Mouse (Mus musculus): ENCODE results near the gene Cnnm1. TPM values are rescaled to one million over a fixed set of nuclear protein-coding genes. Genes with fewer than 3 reads are reported as not detected.

Cnnm1 gene
- polyA plus RNA-seq, 1 experiment from 2014 or later = 0.62 TPM

DNA sequence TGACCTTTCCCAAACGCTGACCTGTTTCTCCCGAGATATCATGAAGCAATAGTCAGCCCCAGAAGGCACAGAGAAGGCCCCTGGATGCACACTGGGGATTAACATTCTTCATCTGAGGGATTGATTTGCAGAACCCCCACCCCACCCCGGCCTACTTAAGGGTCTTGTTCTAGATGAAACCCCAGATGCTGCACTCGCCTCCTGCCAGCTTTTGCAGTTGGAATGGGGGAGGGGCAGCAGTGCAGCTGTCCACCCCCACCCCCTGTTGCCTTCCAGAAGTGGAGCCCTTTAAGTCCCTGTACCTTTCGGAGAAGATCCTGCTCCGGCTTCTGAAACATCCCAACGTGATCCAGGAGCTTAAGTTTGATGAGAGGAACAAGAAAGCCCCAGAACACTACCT, 29.1 kb downstream of the Cnnm1 start:
- no peak for DNase-seq (ENCODE audit: low spot score)
- H3K9ac ChIP-seq (ENCODE audit: low read length) = no peak overlapping the region
- H3K4me3 ChIP-seq (ENCODE audit: low read depth, low read length) = no peak overlapping the region
- WGBS = 62% methylated on average over 7 of the region's 7 CpGs
- H3K4me2 ChIP-seq (ENCODE audit: low read length) = no peak overlapping the region
- H3K36me3 ChIP-seq (ENCODE audit: control insufficient read depth, insufficient read depth, low read length) = no peaks in the 10 kb centered on the region
- ATAC-seq = no peak
- no peaks in the 10 kb centered on the region for H3K9me3 ChIP-seq (replicated peaks; ENCODE audit: control insufficient read depth, low read length)
- H3K4me1 ChIP-seq (ENCODE audit: control insufficient read depth, insufficient read depth, low read length) = peaks cover 3% of the 10 kb centered on the region; the same call in 1 of the 2 replicates
- H3K27ac ChIP-seq (ENCODE audit: low read depth, low read length) = no peak overlapping the region
- no peaks in the 10 kb centered on the region for H3K27me3 ChIP-seq (replicated peaks; ENCODE audit: control insufficient read depth, insufficient read depth, low read length)

DNA sequence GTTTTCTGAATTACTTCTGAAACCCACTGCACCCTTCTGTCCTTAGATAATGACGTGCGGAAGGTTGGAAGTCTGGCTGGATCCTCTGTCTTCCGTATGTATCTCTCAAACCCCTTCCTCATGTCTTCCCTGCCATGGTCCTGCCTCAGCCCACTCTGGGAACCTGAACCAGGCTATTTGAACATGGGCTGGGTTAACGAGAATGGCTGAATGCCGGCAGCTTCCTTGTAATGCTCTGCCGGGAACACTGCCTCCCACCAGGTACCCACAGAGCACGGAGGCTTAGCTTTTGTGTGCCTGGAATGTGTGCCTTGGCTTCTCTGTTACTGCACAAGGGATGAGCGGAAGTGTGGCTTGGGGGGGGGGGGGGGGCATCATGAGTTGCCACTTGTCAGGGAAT, 32.1 kb downstream of the Cnnm1 start:
- Histone ChIP-seq H3K36me3 (ENCODE audit: control insufficient read depth, insufficient read depth, low read length) (no peaks in the 10 kb centered on the region), H3K4me2 (ENCODE audit: low read length) (no peak overlapping the region), H3K4me3 (ENCODE audit: low read depth, low read length) (no peak overlapping the region), H3K9ac (ENCODE audit: low read length) (no peak overlapping the region), H3K9me3 (replicated peaks; ENCODE audit: control insufficient read depth, low read length) (no peaks in the 10 kb centered on the region), H3K4me1 (ENCODE audit: control insufficient read depth, insufficient read depth, low read length) (peaks cover 3% of the 10 kb centered on the region; the same call in 1 of the 2 replicates), H3K27ac (ENCODE audit: low read depth, low read length) (no peak overlapping the region), H3K27me3 (replicated peaks; ENCODE audit: control insufficient read depth, insufficient read depth, low read length) (no peaks in the 10 kb centered on the region)
- no peak for ATAC-seq
- no peak for DNase-seq (ENCODE audit: low spot score)
- WGBS = 46% methylated on average over 8 of the region's 8 CpGs

DNA sequence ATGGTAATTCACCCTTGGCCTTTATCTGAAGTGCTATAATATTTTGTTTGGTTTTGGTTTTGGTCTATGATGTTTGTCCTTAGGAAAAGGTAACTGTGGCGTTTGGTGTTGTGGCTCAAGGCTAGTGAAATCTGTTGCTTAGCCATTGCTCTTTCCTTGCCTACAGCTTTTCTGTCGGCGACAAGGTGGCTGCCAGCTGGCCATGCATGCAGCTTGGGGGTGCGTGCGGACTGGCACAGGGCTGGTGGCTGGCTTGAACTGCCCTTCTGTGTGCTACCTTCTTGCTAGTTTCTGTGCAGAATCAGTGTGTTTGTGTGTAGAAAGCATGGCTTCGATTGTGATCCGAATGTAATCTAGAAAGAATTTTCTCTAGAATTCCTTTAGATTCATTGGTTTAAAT, 32.5 kb downstream of the Cnnm1 start:
- Histone ChIP-seq H3K9me3 (replicated peaks; ENCODE audit: control insufficient read depth, low read length) (no peaks in the 10 kb centered on the region), H3K27ac (ENCODE audit: low read depth, low read length) (no peak overlapping the region), H3K9ac (ENCODE audit: low read length) (no peak overlapping the region), H3K4me1 (ENCODE audit: control insufficient read depth, insufficient read depth, low read length) (no peaks in the 10 kb centered on the region), H3K36me3 (ENCODE audit: control insufficient read depth, insufficient read depth, low read length) (no peaks in the 10 kb centered on the region), H3K4me3 (ENCODE audit: low read depth, low read length) (no peak overlapping the region), H3K4me2 (ENCODE audit: low read length) (no peak overlapping the region), H3K27me3 (replicated peaks; ENCODE audit: control insufficient read depth, insufficient read depth, low read length) (no peaks in the 10 kb centered on the region)
- WGBS = 89% methylated on average over 7 of the region's 7 CpGs
- DNase-seq (ENCODE audit: low spot score) = no peak
- no peak for ATAC-seq

DNA sequence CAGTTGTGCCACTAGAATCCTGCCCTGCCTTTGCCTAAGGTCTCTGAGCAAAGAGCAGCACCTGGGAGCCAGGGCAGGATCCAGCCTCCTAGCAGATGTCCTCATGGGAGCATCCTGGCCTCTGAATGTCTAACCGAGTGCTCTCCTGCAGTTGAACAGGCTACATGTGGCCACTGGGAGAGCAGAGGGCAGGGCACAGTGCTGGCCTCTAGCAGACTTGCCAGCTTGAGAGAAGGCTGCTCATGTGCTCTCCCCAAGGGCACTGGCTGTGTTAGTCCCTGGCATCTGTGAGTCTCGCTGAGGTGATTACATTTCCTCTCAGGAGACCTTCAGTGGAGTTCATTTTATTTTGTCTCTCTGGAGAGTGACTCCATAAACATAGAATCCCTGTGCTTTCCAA, 35.4 kb downstream of the Cnnm1 start:
- no peaks in the 10 kb centered on the region for H3K27me3 ChIP-seq (replicated peaks; ENCODE audit: control insufficient read depth, insufficient read depth, low read length)
- WGBS = 69% methylated on average over 2 of the region's 2 CpGs
- H3K36me3 ChIP-seq (ENCODE audit: control insufficient read depth, insufficient read depth, low read length) = no peaks in the 10 kb centered on the region
- DNase-seq (ENCODE audit: low spot score) (no peak), ATAC-seq (no peak)
- H3K27ac ChIP-seq (ENCODE audit: low read depth, low read length) = no peak overlapping the region
- no peaks in the 10 kb centered on the region for H3K9me3 ChIP-seq (replicated peaks; ENCODE audit: control insufficient read depth, low read length)
- no peaks in the 10 kb centered on the region for H3K4me1 ChIP-seq (ENCODE audit: control insufficient read depth, insufficient read depth, low read length)
- no peak overlapping the region for H3K4me3 ChIP-seq (ENCODE audit: low read depth, low read length)
- no peak overlapping the region for H3K4me2 ChIP-seq (ENCODE audit: low read length)
- no peak overlapping the region for H3K9ac ChIP-seq (ENCODE audit: low read length)

DNA sequence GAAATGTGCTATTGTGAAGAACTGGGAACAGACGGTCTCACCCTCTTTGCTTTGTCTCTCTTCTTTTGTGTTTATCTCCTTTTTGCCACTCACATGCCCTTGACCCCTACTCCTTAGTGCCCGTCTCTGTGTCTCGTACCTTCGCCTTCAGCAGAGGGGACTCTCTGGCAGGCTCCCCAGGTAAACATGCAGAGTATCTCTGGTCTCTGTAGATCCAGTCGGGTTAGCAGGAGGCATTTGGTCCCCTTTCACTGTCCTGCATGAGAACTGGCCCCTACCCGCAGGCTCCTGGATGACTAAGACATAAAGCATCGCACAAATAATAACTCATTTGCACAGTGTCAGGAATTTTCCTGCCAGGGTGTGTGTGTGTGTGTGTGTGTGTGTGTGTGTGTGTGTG, 35.8 kb downstream of the Cnnm1 start:
- Histone ChIP-seq H3K4me3 (ENCODE audit: low read depth, low read length) (no peak overlapping the region), H3K4me1 (ENCODE audit: control insufficient read depth, insufficient read depth, low read length) (no peaks in the 10 kb centered on the region), H3K27me3 (replicated peaks; ENCODE audit: control insufficient read depth, insufficient read depth, low read length) (no peaks in the 10 kb centered on the region), H3K9me3 (replicated peaks; ENCODE audit: control insufficient read depth, low read length) (no peaks in the 10 kb centered on the region), H3K27ac (ENCODE audit: low read depth, low read length) (no peak overlapping the region), H3K36me3 (ENCODE audit: control insufficient read depth, insufficient read depth, low read length) (no peaks in the 10 kb centered on the region), H3K9ac (ENCODE audit: low read length) (no peak overlapping the region), H3K4me2 (ENCODE audit: low read length) (no peak overlapping the region)
- no peak for DNase-seq (ENCODE audit: low spot score)
- WGBS = 78% methylated on average over 7 of the region's 7 CpGs
- no peak for ATAC-seq

DNA sequence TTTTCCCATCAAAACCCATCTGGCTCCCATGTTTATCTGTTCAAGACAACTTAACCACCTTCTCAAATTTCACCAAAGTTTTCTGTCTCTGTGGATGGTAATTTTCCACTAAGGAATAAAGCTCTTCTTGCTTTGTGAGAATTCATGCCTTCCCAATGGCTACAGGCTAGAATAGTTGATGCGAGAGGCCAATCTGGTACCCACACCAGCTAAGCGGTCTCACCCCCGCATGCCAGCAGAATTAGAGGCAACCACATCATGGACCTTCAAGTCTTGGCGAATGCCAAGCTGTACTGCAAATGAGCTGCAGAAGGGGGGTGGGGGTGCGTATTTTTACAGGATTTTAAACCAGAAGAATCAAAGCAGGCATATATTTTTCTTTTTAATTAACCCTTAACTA, 37.2 kb downstream of the Cnnm1 start:
- 91% methylated on average over 5 of the region's 5 CpGs for WGBS
- no peaks in the 10 kb centered on the region for H3K4me1 ChIP-seq (ENCODE audit: control insufficient read depth, insufficient read depth, low read length)
- no peaks in the 10 kb centered on the region for H3K36me3 ChIP-seq (ENCODE audit: control insufficient read depth, insufficient read depth, low read length)
- H3K4me2 ChIP-seq (ENCODE audit: low read length) = no peak overlapping the region
- no peak for DNase-seq (ENCODE audit: low spot score)
- no peak overlapping the region for H3K4me3 ChIP-seq (ENCODE audit: low read depth, low read length)
- H3K27me3 ChIP-seq (replicated peaks; ENCODE audit: control insufficient read depth, insufficient read depth, low read length) = no peaks in the 10 kb centered on the region
- no peak overlapping the region for H3K27ac ChIP-seq (ENCODE audit: low read depth, low read length)
- no peak overlapping the region for H3K9ac ChIP-seq (ENCODE audit: low read length)
- H3K9me3 ChIP-seq (replicated peaks; ENCODE audit: control insufficient read depth, low read length) = no peaks in the 10 kb centered on the region
- ATAC-seq = no peak

DNA sequence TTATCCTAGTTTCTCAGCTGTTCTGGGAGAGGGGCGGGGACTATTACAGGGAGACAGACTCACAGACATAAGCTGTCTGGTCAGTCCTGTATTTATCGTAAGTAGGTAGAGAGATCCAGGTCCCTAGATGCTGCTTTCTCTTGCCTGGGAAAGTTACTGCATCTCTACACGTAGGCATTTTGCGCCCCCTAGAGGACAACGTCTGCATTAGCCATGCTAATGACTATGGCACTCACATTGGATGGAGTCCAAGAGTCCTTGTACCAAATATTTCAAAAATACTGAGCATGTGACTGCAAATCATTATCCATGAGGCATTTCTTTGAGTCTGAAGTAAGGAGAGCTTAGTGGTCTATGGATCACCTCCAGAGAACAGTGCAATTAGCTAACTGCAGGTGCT, 38.7 kb downstream of the Cnnm1 start:
- H3K9me3 ChIP-seq (replicated peaks; ENCODE audit: control insufficient read depth, low read length) = no peaks in the 10 kb centered on the region
- no peak overlapping the region for H3K4me3 ChIP-seq (ENCODE audit: low read depth, low read length)
- H3K27ac ChIP-seq (ENCODE audit: low read depth, low read length) = no peak overlapping the region
- H3K9ac ChIP-seq (ENCODE audit: low read length) = no peak overlapping the region
- no peaks in the 10 kb centered on the region for H3K36me3 ChIP-seq (ENCODE audit: control insufficient read depth, insufficient read depth, low read length)
- H3K27me3 ChIP-seq (replicated peaks; ENCODE audit: control insufficient read depth, insufficient read depth, low read length) = no peaks in the 10 kb centered on the region
- H3K4me1 ChIP-seq (ENCODE audit: control insufficient read depth, insufficient read depth, low read length) = no peaks in the 10 kb centered on the region
- DNase-seq (ENCODE audit: low spot score) (peak; percentile 89), ATAC-seq (no peak)
- no peak overlapping the region for H3K4me2 ChIP-seq (ENCODE audit: low read length)
- 21% methylated on average over 5 of the region's 5 CpGs for WGBS

DNA sequence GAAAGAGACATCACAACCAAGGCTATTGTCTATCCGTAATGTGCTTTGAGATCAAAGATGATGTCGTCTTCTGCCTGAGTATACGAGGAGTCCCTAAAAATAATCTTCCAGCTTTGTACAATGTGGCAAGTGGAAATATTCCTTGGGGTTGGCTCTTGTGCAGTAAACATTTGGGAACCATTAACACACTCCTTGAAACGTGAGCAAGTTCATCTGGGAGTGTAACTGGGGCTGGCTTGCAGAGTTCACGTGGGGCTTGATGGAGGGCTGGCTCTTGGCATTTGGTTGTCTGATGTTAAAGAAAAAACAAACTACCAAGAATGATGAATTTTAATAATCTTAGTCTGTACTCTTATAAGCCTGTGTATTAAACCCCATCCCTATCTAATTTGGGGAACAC, 39.2 kb downstream of the Cnnm1 start:
- 82% methylated on average over 5 of the region's 5 CpGs for WGBS
- no peak overlapping the region for H3K4me2 ChIP-seq (ENCODE audit: low read length)
- H3K36me3 ChIP-seq (ENCODE audit: control insufficient read depth, insufficient read depth, low read length) = no peaks in the 10 kb centered on the region
- no peaks in the 10 kb centered on the region for H3K27me3 ChIP-seq (replicated peaks; ENCODE audit: control insufficient read depth, insufficient read depth, low read length)
- H3K27ac ChIP-seq (ENCODE audit: low read depth, low read length) = no peak overlapping the region
- DNase-seq (ENCODE audit: low spot score) (no peak), ATAC-seq (no peak)
- no peak overlapping the region for H3K9ac ChIP-seq (ENCODE audit: low read length)
- H3K4me3 ChIP-seq (ENCODE audit: low read depth, low read length) = no peak overlapping the region
- H3K4me1 ChIP-seq (ENCODE audit: control insufficient read depth, insufficient read depth, low read length) = no peaks in the 10 kb centered on the region
- no peaks in the 10 kb centered on the region for H3K9me3 ChIP-seq (replicated peaks; ENCODE audit: control insufficient read depth, low read length)

DNA sequence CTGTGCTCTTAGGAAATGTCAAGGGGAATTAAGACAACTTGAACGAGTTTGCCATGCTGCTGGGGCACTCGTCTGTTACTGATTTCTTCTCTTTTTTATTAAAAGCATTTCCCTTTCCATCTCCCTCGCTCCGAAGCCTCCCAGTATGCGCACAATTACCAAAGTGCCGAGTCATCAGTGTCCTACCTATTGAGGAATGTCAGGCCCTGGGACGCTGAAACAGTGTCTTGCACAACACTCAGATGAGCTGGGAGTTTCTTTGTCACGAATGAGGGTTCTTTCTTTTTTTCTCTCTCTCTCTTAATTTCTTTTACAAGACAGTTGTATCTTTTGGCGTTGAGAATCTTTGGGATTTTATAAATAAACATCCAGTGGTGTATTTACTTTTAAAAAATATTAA, 40.3 kb downstream of the Cnnm1 start:
- H3K4me2 ChIP-seq (ENCODE audit: low read length) = no peak overlapping the region
- no peaks in the 10 kb centered on the region for H3K36me3 ChIP-seq (ENCODE audit: control insufficient read depth, insufficient read depth, low read length)
- H3K9me3 ChIP-seq (replicated peaks; ENCODE audit: control insufficient read depth, low read length) = no peaks in the 10 kb centered on the region
- H3K4me1 ChIP-seq (ENCODE audit: control insufficient read depth, insufficient read depth, low read length) = no peaks in the 10 kb centered on the region
- H3K4me3 ChIP-seq (ENCODE audit: low read depth, low read length) = no peak overlapping the region
- DNase-seq (ENCODE audit: low spot score) (no peak), ATAC-seq (no peak)
- 68% methylated on average over 9 of the region's 9 CpGs for WGBS
- H3K27me3 ChIP-seq (replicated peaks; ENCODE audit: control insufficient read depth, insufficient read depth, low read length) = no peaks in the 10 kb centered on the region
- H3K9ac ChIP-seq (ENCODE audit: low read length) = no peak overlapping the region
- H3K27ac ChIP-seq (ENCODE audit: low read depth, low read length) = no peak overlapping the region

DNA sequence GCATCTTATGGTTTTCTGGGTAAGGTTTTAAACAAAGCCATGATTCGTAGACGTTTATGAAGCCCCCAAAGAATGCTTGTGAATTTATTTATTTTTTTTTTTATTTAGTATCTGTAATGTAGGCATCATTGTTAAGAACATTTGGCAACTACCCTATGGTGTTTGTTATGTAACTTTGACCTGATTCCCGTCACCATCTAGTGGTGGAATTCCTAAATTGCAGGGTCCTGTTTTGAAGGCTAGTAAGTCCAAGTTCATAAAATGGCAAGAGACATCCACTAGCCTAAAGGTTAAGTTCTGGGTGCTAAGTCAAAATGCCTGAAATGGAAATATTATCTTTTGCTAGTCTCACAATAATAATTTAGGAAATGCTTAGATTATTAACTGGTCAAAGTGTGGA, 47.2 kb downstream of the Cnnm1 start:
- H3K27ac ChIP-seq (ENCODE audit: low read depth, low read length) = no peak overlapping the region
- DNase-seq (ENCODE audit: low spot score) = peak; percentile 43
- 46% methylated on average over 3 of the region's 3 CpGs for WGBS

More for the DNA sequence above, 47.2 kb downstream of the Cnnm1 start:
- H3K4me3 ChIP-seq (ENCODE audit: low read depth, low read length) = no peak overlapping the region
- no peak overlapping the region for H3K4me2 ChIP-seq (ENCODE audit: low read length)
- no peaks in the 10 kb centered on the region for H3K9me3 ChIP-seq (replicated peaks; ENCODE audit: control insufficient read depth, low read length)
- no peaks in the 10 kb centered on the region for H3K36me3 ChIP-seq (ENCODE audit: control insufficient read depth, insufficient read depth, low read length)
- H3K27me3 ChIP-seq (replicated peaks; ENCODE audit: control insufficient read depth, insufficient read depth, low read length) = no peaks in the 10 kb centered on the region
- no peak for ATAC-seq
- H3K9ac ChIP-seq (ENCODE audit: low read length) = no peak overlapping the region
- H3K4me1 ChIP-seq (ENCODE audit: control insufficient read depth, insufficient read depth, low read length) = no peaks in the 10 kb centered on the region

Measured in forebrain, embryonic 14.5 days (tissue).